Mouse (Mus musculus): Measurements from ENCODE around the gene Atxn2l. TPM values are rescaled to one million over a fixed set of nuclear protein-coding genes. Genes with fewer than 3 reads are reported as not detected.

The Atxn2l gene
- polyA plus RNA-seq, 1 experiment from 2014 or later, result 113 TPM

DNA sequence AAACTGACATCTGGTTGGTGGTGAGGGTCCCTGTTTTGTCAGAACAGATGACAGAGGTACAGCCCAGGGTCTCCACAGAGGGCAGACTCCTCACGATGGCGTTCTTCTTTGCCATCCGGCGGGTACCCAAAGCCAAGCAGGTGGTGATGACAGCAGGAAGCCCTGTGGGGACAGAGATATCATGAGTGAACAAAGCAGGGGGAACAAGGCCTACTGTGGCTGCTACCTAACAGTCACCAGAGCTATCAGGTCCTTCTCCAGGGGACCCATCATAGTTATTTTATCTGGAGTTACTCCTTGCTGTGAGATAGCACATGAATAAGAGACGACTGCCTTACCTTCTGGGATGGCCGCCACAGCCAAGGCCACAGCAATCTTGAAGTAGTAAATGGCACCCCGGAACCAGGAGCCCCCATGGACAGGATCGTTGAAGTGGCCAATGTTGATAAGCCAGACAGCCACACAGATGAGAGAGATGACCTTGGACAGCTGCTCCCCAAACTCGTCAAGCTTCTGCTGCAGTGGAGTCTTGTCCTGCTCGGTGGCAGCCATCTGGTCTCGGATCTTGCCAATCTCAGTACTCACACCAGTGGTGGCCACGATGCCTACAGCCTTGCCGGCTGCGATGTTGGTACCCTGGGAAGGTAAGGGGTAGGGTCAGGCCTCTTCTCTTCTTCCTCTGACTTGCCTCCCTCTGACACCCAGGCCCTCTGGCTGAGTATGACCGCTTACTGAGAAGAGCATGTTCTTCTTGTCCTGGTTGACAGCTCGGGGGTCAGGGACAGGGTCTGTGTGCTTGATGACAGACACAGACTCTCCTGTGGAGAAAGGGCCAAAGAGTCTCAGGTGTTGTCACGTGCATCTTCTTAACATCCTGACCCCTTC lies 46.6 kb downstream of the Atxn2l start:
- H3K27me3 ChIP-seq, result no peaks in the 10 kb centered on the region
- in situ Hi-C loops (cut with MboI; ENCODE audit: low pct_unique_long_range_greater_than_20kb), result no loop called here
- ATAC-seq (no peak), DNase-seq (ENCODE audit: low read depth, low spot score) (no peak)
- TF ChIP-seq CTCF (IDR thresholded peaks at IDR 0.05), result no peak
- POLR2A ChIA-PET, result no interaction called here
- CTCF ChIA-PET, result no interaction called here

DNA sequence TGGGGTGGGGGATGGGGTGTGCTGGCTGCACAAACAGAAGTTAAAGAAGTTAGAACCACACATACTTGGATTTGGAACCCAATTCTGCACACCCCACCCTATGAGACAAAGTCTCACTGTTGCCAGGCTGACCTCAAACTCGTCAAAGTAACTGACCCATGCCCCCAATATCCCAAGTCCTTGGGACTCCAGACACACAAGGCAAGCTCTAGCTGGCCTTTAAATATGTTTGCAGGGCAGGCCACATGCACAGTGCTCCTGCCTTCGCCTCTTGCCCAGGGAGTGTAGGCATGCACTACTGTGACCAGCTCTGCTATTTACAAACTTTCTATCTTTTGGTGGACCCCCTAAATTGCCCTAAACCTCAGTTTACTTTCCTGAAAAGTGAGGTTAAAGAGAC lies 48.0 kb downstream of the Atxn2l start:
- in situ Hi-C loops (cut with MboI; ENCODE audit: low pct_unique_long_range_greater_than_20kb), result no loop called here
- no peak for DNase-seq (ENCODE audit: low read depth, low spot score)
- no peaks in the 10 kb centered on the region for H3K27me3 ChIP-seq
- CTCF ChIA-PET, result no interaction called here
- ATAC-seq, result no peak
- POLR2A ChIA-PET, result no interaction called here
- no peak for TF ChIP-seq CTCF (IDR thresholded peaks at IDR 0.05)

DNA sequence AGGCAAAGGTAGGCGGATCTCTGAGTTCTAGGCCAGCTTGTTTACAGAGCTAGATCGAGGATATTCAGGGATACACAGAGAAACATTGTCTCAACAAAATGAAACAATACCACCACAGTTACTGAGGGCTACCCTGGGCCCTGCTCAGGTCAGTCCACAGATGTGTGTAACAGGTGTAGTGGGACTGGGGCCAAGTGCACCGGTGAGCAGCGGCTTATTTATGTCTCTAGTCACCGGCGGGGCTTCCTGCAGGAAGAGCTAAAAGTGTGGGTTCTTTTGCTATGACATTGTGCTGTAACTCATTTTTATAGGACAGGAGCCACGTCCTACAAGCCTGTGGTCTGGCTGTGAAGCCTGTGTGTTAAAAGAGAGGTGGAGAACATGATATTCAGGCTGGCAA lies 49.4 kb downstream of the Atxn2l start:
- in situ Hi-C loops (cut with MboI; ENCODE audit: low pct_unique_long_range_greater_than_20kb), result no loop called here
- H3K27me3 ChIP-seq, result no peaks in the 10 kb centered on the region
- CTCF ChIA-PET, result interaction anchor here (1.5 kb wide), 1 partner anchor 28 kb away, joined by 3 read pairs; no protein-coding TSS in a partner anchor
- POLR2A ChIA-PET, result no interaction called here
- ATAC-seq, result no peak
- TF ChIP-seq CTCF (IDR thresholded peaks at IDR 0.05), result no peak
- no peak for DNase-seq (ENCODE audit: low read depth, low spot score)

DNA sequence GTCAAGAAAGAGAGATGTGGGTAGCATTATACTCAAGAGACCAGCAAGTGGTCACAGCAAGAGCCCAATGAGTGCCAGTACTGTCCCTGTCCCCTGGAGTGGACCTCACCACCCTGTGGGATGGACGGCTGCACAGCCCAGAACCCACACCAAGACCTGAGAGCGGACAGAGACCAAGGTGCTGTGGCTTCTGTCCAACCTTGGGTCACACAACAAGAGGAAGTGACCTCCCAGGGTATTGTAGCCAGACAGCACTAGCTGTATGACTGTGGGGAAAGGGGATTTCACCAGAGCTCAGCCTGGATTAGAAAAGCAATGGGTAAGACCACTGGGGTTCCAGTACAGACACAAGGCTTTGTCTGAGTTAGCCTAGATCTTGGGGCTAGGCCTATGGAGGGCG lies 51.0 kb downstream of the Atxn2l start:
- in situ Hi-C loops (cut with MboI; ENCODE audit: low pct_unique_long_range_greater_than_20kb), result no loop called here
- no peak for ATAC-seq
- CTCF ChIA-PET, result no interaction called here
- H3K27me3 ChIP-seq, result no peaks in the 10 kb centered on the region
- no peak for DNase-seq (ENCODE audit: low read depth, low spot score)
- TF ChIP-seq CTCF (IDR thresholded peaks at IDR 0.05), result no peak
- POLR2A ChIA-PET, result no interaction called here

DNA sequence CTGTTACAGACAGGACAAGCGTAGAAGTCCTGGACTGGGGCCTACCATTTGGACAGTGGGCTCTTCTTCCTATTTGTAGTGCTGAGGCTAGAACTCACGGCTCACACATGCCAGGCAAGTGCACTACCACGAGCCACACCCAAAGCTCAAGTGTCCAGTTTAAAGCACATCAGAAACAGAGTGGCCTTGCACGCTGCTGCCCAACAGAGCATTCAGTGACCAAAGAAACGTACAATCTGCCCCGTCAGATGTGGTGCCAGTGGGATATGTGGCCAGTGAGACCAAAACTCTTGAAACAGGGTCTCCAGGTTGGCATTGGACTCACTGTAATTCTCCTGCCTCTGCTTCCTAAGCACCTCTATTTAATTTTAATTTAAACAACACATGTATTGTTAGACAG lies 52.6 kb downstream of the Atxn2l start:
- DNase-seq (ENCODE audit: low read depth, low spot score), result no peak
- ATAC-seq, result no peak
- POLR2A ChIA-PET, result no interaction called here
- CTCF ChIA-PET, result no interaction called here
- TF ChIP-seq CTCF (IDR thresholded peaks at IDR 0.05), result no peak
- in situ Hi-C loops (cut with MboI; ENCODE audit: low pct_unique_long_range_greater_than_20kb), result no loop called here
- no peaks in the 10 kb centered on the region for H3K27me3 ChIP-seq

DNA sequence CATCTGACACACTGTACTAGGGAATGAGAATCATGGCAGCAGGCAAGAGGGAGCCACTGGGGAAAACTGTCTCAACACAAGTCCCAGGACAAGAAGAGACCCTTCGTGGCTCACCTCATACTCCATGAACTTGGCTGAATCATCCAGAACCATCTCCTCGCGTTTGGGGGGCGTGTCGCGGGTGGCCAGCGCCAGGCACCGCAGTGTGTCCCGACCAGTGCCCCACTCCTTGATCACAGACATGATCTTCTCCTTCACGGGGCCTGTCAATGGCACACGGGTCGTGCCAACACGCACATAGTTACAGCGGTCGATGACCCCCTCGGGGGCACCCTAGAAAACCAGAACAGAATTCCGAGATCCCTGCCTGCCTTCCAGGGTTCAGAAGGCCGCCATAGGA lies 53.2 kb downstream of the Atxn2l start:
- in situ Hi-C loops (cut with MboI; ENCODE audit: low pct_unique_long_range_greater_than_20kb), result no loop called here
- no peak for TF ChIP-seq CTCF (IDR thresholded peaks at IDR 0.05)
- ATAC-seq (no peak), DNase-seq (ENCODE audit: low read depth, low spot score) (no peak)
- POLR2A ChIA-PET, result no interaction called here
- CTCF ChIA-PET, result interaction anchor here (1.0 kb wide), 1 partner anchor 13 kb away, joined by 4 read pairs; no protein-coding TSS in a partner anchor
- no peaks in the 10 kb centered on the region for H3K27me3 ChIP-seq

DNA sequence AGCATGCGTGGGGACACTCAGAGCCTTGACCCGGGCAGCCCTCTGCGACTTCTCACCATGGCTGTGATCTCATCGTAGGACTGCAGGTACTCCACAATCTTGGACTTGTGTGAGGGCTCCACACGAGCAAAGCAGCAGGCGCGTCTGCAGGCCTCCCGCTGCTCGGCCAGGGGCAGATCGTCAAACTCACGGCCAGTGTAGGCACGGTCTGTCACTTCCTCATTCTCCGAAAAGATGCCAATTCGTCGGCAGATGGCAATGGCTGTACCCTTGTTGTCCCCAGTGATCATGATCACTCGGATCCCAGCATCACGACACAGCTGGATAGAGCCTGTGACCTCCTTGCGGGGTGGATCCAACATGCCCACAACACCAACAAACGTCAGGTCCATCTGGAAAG lies 54.8 kb downstream of the Atxn2l start:
- ATAC-seq (no peak), DNase-seq (ENCODE audit: low read depth, low spot score) (no peak)
- POLR2A ChIA-PET, result no interaction called here
- CTCF ChIA-PET, result no interaction called here
- in situ Hi-C loops (cut with MboI; ENCODE audit: low pct_unique_long_range_greater_than_20kb), result no loop called here
- no peaks in the 10 kb centered on the region for H3K27me3 ChIP-seq
- no peak for TF ChIP-seq CTCF (IDR thresholded peaks at IDR 0.05)

DNA sequence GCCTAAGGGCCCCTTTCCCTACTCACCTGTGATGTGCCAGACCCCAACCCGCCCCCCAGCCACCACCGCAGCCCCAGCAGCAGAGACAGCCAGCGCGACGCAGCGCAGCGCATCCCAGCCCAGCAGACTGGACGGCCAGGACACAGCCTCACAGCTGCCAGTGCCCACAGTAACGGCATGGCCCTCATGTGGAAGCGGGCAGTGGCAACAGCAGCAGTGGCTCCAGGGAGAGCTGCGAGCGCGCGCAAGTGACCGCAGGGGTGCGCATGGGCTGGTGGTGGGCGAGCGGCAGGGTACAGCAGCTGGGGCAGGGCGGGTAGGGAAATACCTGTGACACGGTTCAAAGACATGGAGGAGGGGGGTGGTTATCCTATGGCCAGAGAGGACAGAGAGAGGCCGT lies 57.0 kb downstream of the Atxn2l start:
- ChIA-PET POLR2A (no interaction called here), CTCF (interaction anchor here (1.3 kb wide), 1 partner anchor 10 kb away, joined by 3 read pairs; no protein-coding TSS in a partner anchor)
- TF ChIP-seq CTCF (IDR thresholded peaks at IDR 0.05), result no peak
- H3K27me3 ChIP-seq, result no peaks in the 10 kb centered on the region
- ATAC-seq, result no peak
- in situ Hi-C loops (cut with MboI; ENCODE audit: low pct_unique_long_range_greater_than_20kb), result no loop called here
- DNase-seq (ENCODE audit: low read depth, low spot score), result no peak

DNA sequence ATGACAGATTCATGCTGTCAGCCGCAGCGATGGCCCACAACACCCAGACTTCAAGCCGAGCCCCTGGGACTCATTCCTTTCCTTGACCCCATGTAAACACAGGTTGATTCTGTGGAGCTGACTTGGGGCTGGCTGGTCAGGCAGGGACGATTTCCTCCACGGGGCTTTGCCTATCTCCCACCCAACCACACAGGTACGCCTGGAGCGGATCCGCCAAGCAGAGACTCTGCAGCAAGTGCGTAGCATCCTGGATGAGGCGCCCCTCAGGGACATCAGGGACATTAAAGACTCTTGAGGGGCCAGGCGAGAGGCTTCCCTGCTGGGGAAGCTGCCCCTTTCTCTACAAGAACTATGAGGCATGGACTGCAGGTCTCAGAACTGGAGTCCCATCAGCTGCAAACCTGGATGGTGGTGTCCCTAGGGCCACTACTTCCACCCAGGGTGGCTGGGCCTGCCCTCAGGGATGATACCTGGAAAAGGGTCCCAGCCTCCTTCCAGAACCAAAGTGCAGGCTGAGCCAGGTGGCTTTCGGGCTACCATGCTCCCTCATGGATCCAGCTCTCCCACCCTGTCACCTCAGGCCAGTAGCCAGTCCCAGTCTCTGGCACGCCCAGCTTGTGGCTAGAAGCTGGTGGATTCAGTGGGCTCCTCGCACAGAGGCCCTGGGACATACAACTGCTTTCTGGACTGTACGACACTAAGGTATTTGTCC lies 58.0 kb downstream of the Atxn2l start:
- CTCF ChIA-PET, result interaction anchor here (1.1 to 1.3 kb wide), 2 partner anchors 9 to 13 kb away, joined by 3 read pairs; no protein-coding TSS in a partner anchor
- ATAC-seq (no peak), DNase-seq (ENCODE audit: low read depth, low spot score) (no peak)
- TF ChIP-seq CTCF (IDR thresholded peaks at IDR 0.05), result no peak
- POLR2A ChIA-PET, result no interaction called here
- in situ Hi-C loops (cut with MboI; ENCODE audit: low pct_unique_long_range_greater_than_20kb), result no loop called here
- no peaks in the 10 kb centered on the region for H3K27me3 ChIP-seq

DNA sequence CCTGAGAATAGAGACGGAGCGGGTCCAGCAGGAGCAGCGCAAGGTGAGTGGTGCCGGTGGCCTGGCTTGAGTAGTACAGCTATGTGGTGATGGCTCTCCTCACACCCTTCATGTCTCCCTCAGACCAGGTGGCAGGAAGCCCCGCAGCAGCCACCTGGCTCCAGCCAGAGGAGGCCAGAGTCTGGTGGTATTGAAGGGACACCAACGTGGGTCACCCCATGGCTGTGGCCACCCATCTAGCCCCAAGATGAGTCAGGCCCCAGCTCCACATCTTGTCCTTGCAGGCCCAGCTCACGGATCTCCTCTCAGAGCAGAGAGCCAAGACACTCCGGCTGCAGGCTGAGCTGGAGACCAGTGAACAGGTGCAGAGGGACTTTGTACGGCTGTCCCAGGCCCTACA lies 58.7 kb downstream of the Atxn2l start:
- ATAC-seq, result no peak
- POLR2A ChIA-PET, result interaction anchor here (0.5 kb wide), 1 partner anchor 286 kb away, joined by 5 read pairs; no protein-coding TSS in a partner anchor
- in situ Hi-C loops (cut with MboI; ENCODE audit: low pct_unique_long_range_greater_than_20kb), result no loop called here
- DNase-seq (ENCODE audit: low read depth, low spot score), result no peak
- H3K27me3 ChIP-seq, result no peaks in the 10 kb centered on the region
- no peak for TF ChIP-seq CTCF (IDR thresholded peaks at IDR 0.05)
- CTCF ChIA-PET, result interaction anchor here (1.1 kb wide), 1 partner anchor 12 kb away, joined by 3 read pairs; no protein-coding TSS in a partner anchor

DNA sequence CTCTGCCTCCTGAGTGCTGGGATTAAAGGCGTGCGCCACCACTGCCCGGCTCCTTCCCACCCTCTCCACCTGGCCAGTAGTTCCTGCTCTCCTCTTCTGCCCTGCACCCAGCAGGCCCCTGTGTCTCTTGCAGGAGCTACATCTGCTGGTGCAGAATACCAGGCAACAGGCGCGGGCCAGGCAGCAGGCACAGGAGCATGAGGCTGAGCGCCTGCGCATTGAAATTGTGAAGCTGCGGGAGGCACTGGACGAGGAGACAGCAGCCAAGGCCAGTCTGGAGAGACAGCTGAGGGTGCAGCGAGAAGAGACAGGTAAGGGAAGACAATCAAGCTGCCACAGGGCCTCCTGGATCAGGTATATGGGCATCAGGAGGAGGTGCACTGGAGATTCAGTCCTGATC lies 59.2 kb downstream of the Atxn2l start:
- no peak for TF ChIP-seq CTCF (IDR thresholded peaks at IDR 0.05)
- DNase-seq (ENCODE audit: low read depth, low spot score) (no peak), ATAC-seq (no peak)
- no peaks in the 10 kb centered on the region for H3K27me3 ChIP-seq
- in situ Hi-C loops (cut with MboI; ENCODE audit: low pct_unique_long_range_greater_than_20kb), result no loop called here
- POLR2A ChIA-PET, result interaction anchor here (0.5 kb wide), 1 partner anchor 286 kb away, joined by 5 read pairs; no protein-coding TSS in a partner anchor
- CTCF ChIA-PET, result no interaction called here

Other genes starting within 250 kb of the Atxn2l start
- gene Sbk1, start 230.8 kb downstream of the Atxn2l start, polyA plus RNA-seq (2021), result 19.4 TPM
- gene Lat, start 133.9 kb downstream of the Atxn2l start, polyA plus RNA-seq (2021), result 0.95 TPM
- gene Spns1, start 126.0 kb downstream of the Atxn2l start, polyA plus RNA-seq (2021), result 69.3 TPM
- 8.9 TPM for gene Nfatc2ip, start 106.7 kb downstream of the Atxn2l start, polyA plus RNA-seq (2021)
- gene Cd19, start 88.5 kb downstream of the Atxn2l start, polyA plus RNA-seq (2021), result not detected
- 30.2 TPM for gene Rabep2, start 74.7 kb downstream of the Atxn2l start, polyA plus RNA-seq (2021)
- 0.10 TPM for gene Atp2a1, start 40.3 kb downstream of the Atxn2l start, polyA plus RNA-seq (2021)
- 64.4 TPM for gene Sh2b1, start 28.0 kb downstream of the Atxn2l start, polyA plus RNA-seq (2021)
- 159 TPM for gene Tufm, start 16.1 kb downstream of the Atxn2l start, polyA plus RNA-seq (2021)
- 322 TPM for gene Eif3c, start 63.0 kb upstream of the Atxn2l start, polyA plus RNA-seq (2021)
- 0.94 TPM for gene Apobr, start 81.5 kb upstream of the Atxn2l start, polyA plus RNA-seq (2021)
- gene Cln3, start 82.4 kb upstream of the Atxn2l start, polyA plus RNA-seq (2021), result 2.6 TPM
- 0.68 TPM for gene Il27, start 91.5 kb upstream of the Atxn2l start, polyA plus RNA-seq (2021)
- 138 TPM for gene Nupr1, start 127.4 kb upstream of the Atxn2l start, polyA plus RNA-seq (2021)
- gene Sgf29, start 145.9 kb upstream of the Atxn2l start, polyA plus RNA-seq (2021), result 21.1 TPM
- 0.62 TPM for gene Sult1a1, start 173.0 kb upstream of the Atxn2l start, polyA plus RNA-seq (2021)
- 102 TPM for gene Bola2, start 192.0 kb upstream of the Atxn2l start, polyA plus RNA-seq (2021)
- 14.8 TPM for gene Slx1b, start 192.3 kb upstream of the Atxn2l start, polyA plus RNA-seq (2021)
- 1.3 TPM for gene Coro1a, start 204.3 kb upstream of the Atxn2l start, polyA plus RNA-seq (2021)